Mouse (Mus musculus) megakaryocyte progenitor cell, adult 5-6 weeks (primary cell): ENCODE measurements around the gene Asic5. TPM values are rescaled to one million over a fixed set of nuclear protein-coding genes. Genes with fewer than 3 reads are reported as not detected.

Experiments used
- ATAC-seq: replicated peaks from 2 replicates; pipeline ENCODE4 v1.8.0; 2016; ENCODE audit warnings: mild to moderate bottlenecking, moderate TSS enrichment, inconsistent platforms; ENCODE audit not compliant: poor library complexity
- total RNA-seq, 2 experiments: library from RNA; stranded (forward) in 1 of 2; stranded (reverse) in 1 of 2; fragments of 157-497, 149-512 nt in 1 of 2; fragments of 200-1000 nt in 1 of 2; gene quantifications; 2 replicates each; pipeline versions ENCODE4 v1.2.3 to v1.2.4; 2015 to 2017

Gene Asic5
- total RNA-seq (2015) = not detected in 2 replicates
- total RNA-seq (2017) = not detected in 2 replicates

DNA sequence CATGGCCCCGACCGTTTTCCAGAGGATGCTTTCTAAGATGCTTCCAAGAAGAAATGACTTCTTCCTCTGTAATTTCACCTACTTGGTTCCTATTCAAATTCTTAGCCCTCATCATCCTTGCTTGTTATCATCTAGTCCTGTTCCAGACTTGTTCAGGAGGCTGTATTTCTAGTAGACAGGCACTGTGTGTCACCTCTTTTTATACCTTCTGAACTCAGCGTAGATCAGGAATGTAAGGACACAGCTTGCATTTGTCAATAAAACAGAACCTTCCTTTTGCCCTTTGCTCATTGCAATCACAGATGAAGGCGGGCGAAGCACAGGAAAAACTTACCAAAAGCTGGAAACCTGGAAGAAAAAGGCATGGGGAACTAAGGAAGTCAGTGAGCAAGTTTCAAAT is at the start of gene Asic5:
Asic5 (plus strand) TSS at position 301 of the 400 bp plus-strand sequence.
- ATAC-seq = no peak

DNA sequence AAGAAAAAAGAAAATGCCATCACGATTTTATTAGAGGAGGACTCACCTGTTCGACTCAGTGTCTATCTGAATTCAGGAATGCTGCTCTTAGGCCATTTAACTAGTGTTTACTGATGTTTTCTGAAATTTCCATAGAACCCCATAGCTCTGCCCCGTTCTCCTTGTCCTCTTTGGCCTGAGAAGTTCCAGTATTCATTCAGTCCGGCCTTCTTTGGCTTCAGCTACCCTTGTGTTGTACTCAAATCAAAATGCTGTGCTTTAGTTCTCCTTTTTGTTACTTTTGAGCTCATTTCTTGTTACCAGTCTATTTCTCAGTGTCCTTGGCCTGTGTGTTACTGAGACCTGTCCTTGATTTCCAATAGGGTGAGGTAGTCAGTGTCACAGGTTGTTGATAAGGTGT is 48.7 kb upstream of the Asic5 start:
- ATAC-seq = no peak

DNA sequence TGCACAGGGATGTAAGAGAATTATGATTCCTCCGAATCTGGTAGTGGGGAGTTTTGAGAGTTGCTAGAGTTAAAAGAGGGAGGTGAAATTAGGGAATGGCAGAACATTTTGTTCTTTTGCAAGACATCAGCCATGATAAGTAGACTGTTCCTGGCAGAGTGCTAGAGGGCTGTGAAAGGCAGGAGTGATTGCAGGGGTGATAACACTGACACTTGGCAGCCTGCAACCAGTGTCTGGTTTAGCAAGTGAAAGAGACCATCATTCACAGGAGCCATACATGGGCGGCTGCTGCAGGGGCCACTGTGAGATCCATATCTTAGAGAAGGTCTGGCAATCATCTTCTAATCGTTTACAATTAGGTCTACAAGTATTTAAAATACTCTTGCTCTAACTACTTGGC is 43.2 kb upstream of the Asic5 start:
- peak; percentile 46; the same call in 1 of the 2 replicates for ATAC-seq

- ATAC-seq = no peak
Observed at GRCm38 (mm10) chr3:81942341-81942740, 39.7 kb upstream of the Asic5 start.

DNA sequence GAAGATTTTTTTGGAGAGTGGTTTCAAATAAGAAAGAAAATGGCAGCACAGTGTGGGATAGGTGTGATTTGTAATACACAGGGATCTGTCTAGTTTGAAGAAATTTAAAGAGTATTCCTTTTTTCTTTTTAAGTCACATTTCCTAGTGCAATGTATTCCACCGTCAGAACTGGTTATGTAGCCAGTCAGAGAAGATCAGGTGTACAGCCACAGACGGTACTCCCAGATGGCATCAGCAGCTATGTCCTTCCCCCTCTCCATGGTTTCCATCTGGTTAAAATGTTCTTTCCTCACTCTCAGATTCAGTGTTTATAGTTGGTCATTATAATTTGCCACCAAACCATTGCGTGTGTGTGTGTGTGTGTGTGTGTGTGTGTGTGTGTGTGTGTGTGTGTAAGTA is 39.0 kb upstream of the Asic5 start:
- ATAC-seq = no peak

- ATAC-seq = no peak
Observed at GRCm38 (mm10) chr3:81944851-81945393, 37.2 kb upstream of the Asic5 start.

- peak; percentile 48 for ATAC-seq
Observed at GRCm38 (mm10) chr3:81949048-81949447, 33.0 kb upstream of the Asic5 start.

DNA sequence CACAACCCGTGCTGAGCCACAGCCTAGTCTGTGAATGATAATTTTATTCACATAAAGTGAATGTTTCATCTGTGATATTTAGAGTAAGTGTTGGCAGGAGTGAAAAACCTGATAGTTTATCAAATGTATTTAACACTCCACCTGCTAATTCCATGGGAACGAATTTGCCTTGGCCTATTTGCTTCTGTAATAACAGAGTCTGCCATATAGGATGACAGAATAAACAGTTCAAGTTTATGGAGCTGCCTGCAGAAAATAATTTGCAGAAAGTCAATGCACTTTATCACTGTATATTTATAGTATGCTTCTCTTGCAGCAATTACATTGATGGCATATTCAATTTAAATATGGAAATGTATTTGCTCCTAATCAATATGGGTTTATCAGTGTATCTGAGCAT is 30.3 kb upstream of the Asic5 start:
- ATAC-seq = no peak

DNA sequence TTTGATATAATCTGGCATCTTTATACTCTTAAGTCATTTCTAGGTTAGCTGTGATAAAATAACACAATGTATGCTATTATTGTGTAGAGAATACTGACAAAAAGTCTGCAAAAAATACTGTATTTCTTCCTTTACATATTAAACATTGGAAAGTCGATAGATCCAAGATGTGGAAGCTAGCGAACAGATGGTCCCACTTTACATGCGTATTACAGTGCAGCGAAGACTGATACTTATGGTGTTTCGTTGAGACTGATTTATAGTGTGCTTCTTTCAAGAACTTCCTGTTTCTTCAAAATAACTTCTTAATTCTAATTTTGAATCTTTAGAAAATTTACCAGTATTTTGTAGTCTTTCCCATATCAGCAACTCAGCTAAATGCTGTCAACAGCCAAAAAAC is 24.6 kb upstream of the Asic5 start:
- no peak for ATAC-seq

GRCm38 (mm10) chr3:81961336-81961735 is 20.8 kb upstream of the Asic5 start:
- ATAC-seq = 0 out of 2 replicates have a peak, but pooled peaks have one; percentile 29

- ATAC-seq = peak; percentile 70
Observed at GRCm38 (mm10) chr3:81963768-81964167, 18.3 kb upstream of the Asic5 start.

GRCm38 (mm10) chr3:81964596-81964995 is 17.5 kb upstream of the Asic5 start:
- ATAC-seq = no peak

DNA sequence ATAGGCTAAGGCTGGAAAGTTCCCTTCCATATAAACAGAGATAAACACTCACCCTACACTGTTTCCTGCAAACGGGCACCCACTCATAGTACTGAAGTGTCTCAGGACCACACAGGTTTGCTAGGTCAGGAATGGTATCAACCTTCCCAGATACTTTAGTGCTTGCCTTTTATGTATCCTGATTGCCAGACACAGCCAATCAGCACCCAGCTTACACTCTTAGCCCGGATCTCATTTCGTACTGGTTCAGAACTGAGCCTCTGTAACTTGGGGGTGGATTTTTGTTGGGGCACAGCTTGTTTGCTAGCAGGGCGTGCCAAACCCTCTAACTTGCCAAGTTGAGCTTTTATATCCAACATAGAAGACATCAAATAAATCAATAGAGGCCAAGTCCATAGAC is 6.5 kb upstream of the Asic5 start:
- no peak for ATAC-seq

DNA sequence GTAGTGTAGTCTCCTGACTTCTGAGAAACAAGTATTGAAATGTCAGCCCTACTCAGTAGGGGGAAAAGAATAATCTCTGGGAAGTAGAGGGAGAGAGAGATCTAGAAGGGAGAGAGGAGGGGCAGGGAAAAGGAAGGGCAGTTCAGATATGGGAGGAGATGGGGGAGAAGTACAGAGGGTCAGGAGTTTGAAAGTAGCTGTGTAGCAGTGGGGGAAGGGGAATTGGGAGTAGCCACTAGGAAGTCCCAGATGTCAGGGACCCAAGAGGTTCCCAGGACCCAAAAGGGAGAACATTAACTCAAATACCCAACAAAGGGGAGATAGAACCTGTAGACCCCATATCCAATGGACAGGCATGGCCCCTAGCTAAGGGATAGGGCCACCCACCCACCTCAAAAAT is 6.0 kb upstream of the Asic5 start, which contains the start of gene Tdo2:
Tdo2 (minus strand) TSS at position 101 of the 400 bp plus-strand sequence.
- no peak for ATAC-seq

DNA sequence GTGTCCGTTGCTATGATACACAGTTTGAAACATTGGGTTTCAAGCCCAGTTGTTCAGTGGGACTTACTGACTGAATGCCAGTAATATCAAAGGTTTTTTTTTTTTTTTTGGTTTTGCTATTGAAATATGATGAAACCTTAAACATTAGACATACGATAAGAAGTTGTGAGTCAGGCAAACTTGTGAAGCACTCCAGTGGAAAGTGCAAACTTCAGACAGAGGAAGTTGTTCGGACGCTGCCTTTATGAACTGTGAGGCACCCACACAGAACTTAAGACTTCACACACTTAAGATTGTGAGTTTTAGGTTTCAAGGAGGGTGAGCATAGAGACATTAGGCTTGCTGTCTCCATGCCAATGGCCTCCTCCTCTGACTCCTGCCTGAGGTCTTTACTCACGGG is 514 bp upstream of the Asic5 start:
- ATAC-seq = no peak

DNA sequence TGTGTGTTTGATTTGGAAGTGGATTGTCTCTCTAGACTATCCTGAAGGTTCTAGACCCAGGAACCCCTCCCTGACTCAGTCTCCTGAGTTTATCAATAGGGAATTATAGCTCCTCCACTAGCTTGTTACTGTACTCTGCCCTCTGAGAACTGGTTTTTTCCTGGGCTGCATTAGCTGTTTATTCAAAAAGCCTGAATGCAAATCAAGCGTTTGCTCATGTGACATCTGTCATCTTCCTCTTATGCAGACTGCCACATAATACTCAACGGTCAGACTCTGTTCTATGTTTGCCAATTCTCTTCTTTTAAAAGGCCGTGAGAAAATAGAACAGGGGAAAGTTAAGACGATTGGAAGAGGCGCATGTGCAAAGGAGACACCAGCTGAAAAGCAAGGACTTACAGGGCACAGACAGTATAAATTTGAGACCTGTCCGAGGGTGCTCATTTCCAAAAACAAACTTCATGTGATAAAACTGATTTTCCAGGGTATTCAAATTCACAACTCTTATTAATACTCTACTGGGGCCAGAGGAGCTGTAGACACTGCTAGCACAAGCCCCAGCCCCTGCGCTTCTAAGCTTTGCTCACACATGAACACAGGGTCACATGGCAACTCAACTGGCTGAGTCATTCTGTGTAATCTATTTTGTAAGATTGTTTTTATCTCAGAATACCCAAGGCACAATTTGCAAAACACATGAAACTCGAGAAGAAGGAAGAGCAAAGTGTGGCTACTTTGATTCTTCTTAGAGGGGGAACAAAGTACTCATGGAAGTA is 1.2 kb downstream of the Asic5 start:
- ATAC-seq = peak; percentile 48; the same call in 1 of the 2 replicates

GRCm38 (mm10) chr3:81985100-81985499 is 3.0 kb downstream of the Asic5 start:
- no peak for ATAC-seq

GRCm38 (mm10) chr3:81986103-81986502 is 4.0 kb downstream of the Asic5 start:
- ATAC-seq = no peak

- ATAC-seq = no peak
Observed at GRCm38 (mm10) chr3:81987628-81988027, 5.5 kb downstream of the Asic5 start.

DNA sequence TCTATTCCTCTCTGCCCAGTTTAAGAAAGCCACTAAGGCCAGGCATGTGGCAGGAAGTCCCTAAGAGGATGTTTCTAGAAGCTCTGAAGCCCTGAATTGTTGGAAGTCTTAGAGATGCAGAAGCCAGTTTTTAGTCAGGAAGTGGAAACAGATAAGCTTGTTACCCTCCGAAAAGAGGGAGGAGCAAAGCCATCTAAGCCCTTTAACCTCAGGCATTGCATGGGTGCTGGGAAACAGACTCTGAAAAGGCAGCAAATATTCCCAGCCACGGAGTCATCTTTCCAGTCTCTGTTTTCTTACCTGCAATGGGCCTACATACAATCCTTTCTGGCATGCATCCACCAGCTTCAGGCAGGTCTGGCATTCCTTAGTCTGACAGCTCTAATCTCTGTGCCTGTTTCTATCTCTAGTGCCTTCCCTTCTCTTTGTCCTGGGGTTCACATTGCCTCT is 7.6 kb downstream of the Asic5 start:
- ATAC-seq = peak; percentile 37

DNA sequence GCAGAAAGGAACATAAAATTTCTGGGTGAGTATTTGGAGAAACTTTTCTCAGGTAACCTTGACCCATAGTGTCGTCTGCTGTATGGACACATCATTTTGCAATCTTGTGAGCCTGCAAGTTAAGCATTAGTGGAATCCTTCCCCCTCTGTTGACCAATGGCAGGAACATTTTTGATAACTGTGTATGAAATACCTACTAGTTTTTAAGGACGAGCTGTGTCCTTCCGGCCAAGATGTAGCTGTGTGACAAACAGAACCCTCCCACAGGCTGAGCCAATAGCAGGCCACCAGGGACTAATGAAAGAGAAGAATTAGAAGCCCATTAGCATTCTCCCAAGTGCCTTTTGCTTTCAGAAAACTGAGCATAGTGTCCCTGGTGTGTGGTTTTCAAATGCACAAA is 8.4 kb downstream of the Asic5 start:
- no peak for ATAC-seq

DNA sequence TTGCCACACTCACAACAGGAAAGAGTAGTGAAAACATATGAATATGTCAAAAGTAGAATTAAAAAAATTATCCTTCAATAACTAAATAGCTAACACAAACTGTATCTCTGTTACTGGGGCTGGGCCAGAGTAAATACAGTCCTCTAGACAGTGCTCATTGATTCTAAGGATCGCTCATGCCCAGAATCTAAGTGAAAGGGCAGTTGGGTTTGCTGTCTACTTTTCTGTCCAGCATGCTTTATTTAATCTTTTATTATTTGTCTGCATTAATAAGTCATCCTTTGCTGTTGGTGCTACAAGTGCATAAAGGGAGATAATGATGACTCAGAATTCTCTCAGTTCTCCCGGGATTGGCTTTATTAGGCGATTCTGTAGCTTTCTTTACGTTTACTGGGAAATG is 13.3 kb downstream of the Asic5 start:
- ATAC-seq = no peak
